Mouse (Mus musculus) myocyte (in vitro differentiated cells): ENCODE results near the gene Trpm3.

Source experiments
- E2F4 ChIP-seq: IDR thresholded peaks from one replicate; pipeline ENCODE4 v1.6.1; 2011; ENCODE audit warnings: mild to moderate bottlenecking, control low read depth, moderate library complexity; ENCODE audit not compliant: insufficient read depth
- MAX ChIP-seq: IDR thresholded peaks from one replicate; pipeline ENCODE4 v1.6.1; 2011; ENCODE audit warnings: low read depth, mild to moderate bottlenecking, control low read depth
- MYOD1 ChIP-seq, 3 experiments: IDR thresholded peaks; one replicate each; pipeline ENCODE4 v1.6.1; 2011; ENCODE audit warnings: control low read depth in 2 of 3, low read depth in 2 of 3, mild to moderate bottlenecking in 2 of 3, moderate library complexity in 1 of 3; ENCODE audit not compliant: insufficient read length in 2 of 3, control insufficient read depth in 1 of 3
- POLR2A ChIP-seq: IDR thresholded peaks from one replicate; pipeline ENCODE4 v1.6.1; 2011; ENCODE audit warnings: low read depth, mild to moderate bottlenecking, control low read depth, moderate library complexity; ENCODE audit not compliant: insufficient read length
- REST ChIP-seq: IDR thresholded peaks from one replicate; pipeline ENCODE4 v1.6.1; 2011; ENCODE audit warnings: mild to moderate bottlenecking, control low read depth, moderate library complexity; ENCODE audit not compliant: insufficient read depth, insufficient read length
- SRF ChIP-seq: IDR thresholded peaks from one replicate; pipeline ENCODE4 v1.6.1; 2011; ENCODE audit warnings: low read depth; ENCODE audit not compliant: control insufficient read depth, insufficient read length
- TCF12 ChIP-seq: IDR thresholded peaks from one replicate; pipeline ENCODE4 v1.6.1; 2011; ENCODE audit warnings: mild to moderate bottlenecking, control low read depth; ENCODE audit not compliant: poor library complexity, insufficient read depth, severe bottlenecking
- TCF3 ChIP-seq: IDR thresholded peaks from one replicate; pipeline ENCODE4 v1.6.1; 2011; ENCODE audit warnings: low read depth, control low read depth; ENCODE audit not compliant: insufficient read length
- USF1 ChIP-seq: IDR thresholded peaks from one replicate; pipeline ENCODE4 v1.6.1; 2011; ENCODE audit warnings: low read depth, mild to moderate bottlenecking, control low read depth, moderate library complexity

GRCm38 (mm10) chr19:22940487-22940886 is 801.6 kb downstream of the Trpm3 start:
- no peak for TF ChIP-seq REST
- TF ChIP-seq POLR2A: no peak
- no peak for TF ChIP-seq MYOD1 (IDR thresholded peaks at IDR 0.05; ENCODE audit: control insufficient read depth in 1 of 3, insufficient read length in 2 of 3, low read depth in 2 of 3)
- TF ChIP-seq SRF: no peak
- no peak for TF ChIP-seq E2F4
- no peak for TF ChIP-seq TCF3
- TF ChIP-seq TCF12: no peak
- no peak for TF ChIP-seq USF1
- TF ChIP-seq MAX: no peak
